Mouse (Mus musculus) right cerebral cortex, postnatal 25 days (tissue): ENCODE data around the gene Stag3.

Experiments
- DNase-seq: peaks from one replicate; pipeline ENCODE4 v3.0.0; 2022

Stag3 gene

GRCm38 (mm10) chr5:138271232-138271631 lies 8.8 kb upstream of the Stag3 start:
- DNase-seq: no peak

GRCm38 (mm10) chr5:138272409-138272923 lies 7.6 kb upstream of the Stag3 start, which contains the start of gene Gal3st4:
TSS of gene Gal3st4 (minus strand) at chr5:138272840.
- DNase-seq: no peak

- DNase-seq: no peak
These were observed 5.9 kb upstream of the Stag3 start for GRCm38 (mm10) chr5:138274186-138274585.

GRCm38 (mm10) chr5:138275216-138276050 lies 4.6 kb upstream of the Stag3 start:
- no peak for DNase-seq

GRCm38 (mm10) chr5:138277994-138278393 lies 2.0 kb upstream of the Stag3 start:
- no peak for DNase-seq

GRCm38 (mm10) chr5:138280425-138280768 lies 357 bp downstream of the Stag3 start:
- no peak for DNase-seq

- no peak for DNase-seq
These were observed 789 bp downstream of the Stag3 start for GRCm38 (mm10) chr5:138280829-138281228.

GRCm38 (mm10) chr5:138281798-138282197 lies 1.8 kb downstream of the Stag3 start:
- DNase-seq: no peak

- DNase-seq: no peak
These were observed 3.5 kb downstream of the Stag3 start for GRCm38 (mm10) chr5:138283540-138283939.

- no peak for DNase-seq
These were observed 7.8 kb downstream of the Stag3 start for GRCm38 (mm10) chr5:138287861-138288260.

- no peak for DNase-seq
These were observed 11.6 kb downstream of the Stag3 start for GRCm38 (mm10) chr5:138291638-138292037.

- DNase-seq: no peak
These were observed 14.1 kb downstream of the Stag3 start for GRCm38 (mm10) chr5:138294158-138294557.

- no peak for DNase-seq
These were observed 19.6 kb downstream of the Stag3 start for GRCm38 (mm10) chr5:138299613-138300012.

GRCm38 (mm10) chr5:138312795-138313194 lies 32.8 kb downstream of the Stag3 start:
- no peak for DNase-seq

GRCm38 (mm10) chr5:138341661-138342060 lies 61.6 kb downstream of the Stag3 start, which contains the start of gene Pvrig:
TSS of gene Pvrig (plus strand) at chr5:138341961.
- no peak for DNase-seq

GRCm38 (mm10) chr5:138343216-138343615 lies 63.2 kb downstream of the Stag3 start:
- DNase-seq: no peak
